Mouse (Mus musculus) liver, embryonic 11.5 days (tissue): ENCODE measurements around the gene Fam107a. TPM values are rescaled to one million over a fixed set of nuclear protein-coding genes. Genes with fewer than 3 reads are reported as not detected.

Experiments used
- ATAC-seq: fragments of 200-750 bp; cut with Nextera tagmentation; replicated peaks from 2 replicates; pipeline ENCODE4 v1.8.0; 2017; ENCODE audit warnings: moderate number of reproducible peaks, mild to moderate bottlenecking, moderate TSS enrichment, moderate library complexity; ENCODE audit not compliant: low FRiP score
- DNase-seq: peaks from one replicate; pipeline ENCODE4 v3.0.0-alpha.2; 2017; ENCODE audit warnings: low spot score
- H3K27ac ChIP-seq: fragments of 300-500 bp; sonication (generic); 2 replicates; pipeline ENCODE4 v1.5.1; 2014; ENCODE audit warnings: mild to moderate bottlenecking, low read depth, low read length, control low read depth
- H3K27me3 ChIP-seq: fragments of 300-500 bp; sonication (generic); replicated peaks from 2 replicates; pipeline ENCODE4 v1.6.1; 2014; ENCODE audit warnings: low read length, mixed read lengths; ENCODE audit not compliant: control insufficient read depth, insufficient read depth
- H3K36me3 ChIP-seq: fragments of 300-500 bp; sonication (generic); 2 replicates; pipeline ENCODE4 v1.6.1; 2014; ENCODE audit warnings: mild to moderate bottlenecking, low read length, moderate library complexity, mixed read lengths; ENCODE audit not compliant: control insufficient read depth, insufficient read depth
- H3K4me1 ChIP-seq: fragments of 300-500 bp; sonication (generic); replicated peaks from 2 replicates; pipeline ENCODE4 v1.6.1; 2014; ENCODE audit warnings: low read length, mixed read lengths; ENCODE audit not compliant: control insufficient read depth, insufficient read depth
- H3K4me2 ChIP-seq: fragments of 300-500 bp; sonication (generic); 2 replicates; pipeline ENCODE4 v1.6.1; 2014; ENCODE audit warnings: mild to moderate bottlenecking, control low read depth, moderate library complexity
- H3K4me3 ChIP-seq: fragments of 300-500 bp; sonication (generic); 2 replicates; pipeline ENCODE4 v1.5.1; 2014; ENCODE audit warnings: low read depth, low read length, control low read depth
- H3K9ac ChIP-seq: fragments of 300-500 bp; sonication (generic); 2 replicates; pipeline ENCODE4 v1.6.1; 2014; ENCODE audit warnings: low read depth, low read length, control low read depth
- H3K9me3 ChIP-seq: fragments of 300-500 bp; sonication (generic); 2 replicates; pipeline ENCODE4 v1.6.1; 2016; ENCODE audit warnings: low read length, inconsistent platforms, mixed read lengths; ENCODE audit not compliant: control insufficient read depth
- WGBS: fragments of 180-500 bp; shearing (Covaris S2); extraction: QIAGEN DNeasy Blood & Tissue Kit; methylation state at CpG from one replicate; pipeline ENCODE4 v1.1.7; 2014; 5-methylcytosine and 5-hydroxymethylcytosine counted together
- polyA plus RNA-seq: library from polyadenylated mRNA; unstranded; fragments of >200 nt; fragmentation: Nextera tagmentation; extraction: Ambion mirVana; gene quantifications from 2 replicates; pipeline ENCODE4 v1.2.1, GENCODE M21; 2014

Gene Fam107a
- polyA plus RNA-seq, 1 experiment from 2014 or later = 0.53 TPM

GRCm38 (mm10) chr14:8342509-8343106 lies 24.8 kb upstream of the Fam107a start:
- Histone ChIP-seq H3K36me3 (no peaks in the 10 kb centered on the region), H3K4me1 (no peaks in the 10 kb centered on the region), H3K4me2 (no peak overlapping the region), H3K4me3 (no peak overlapping the region), H3K9ac (no peak overlapping the region), H3K27ac (no peak overlapping the region), H3K9me3 (no peaks in the 10 kb centered on the region), H3K27me3 (no peaks in the 10 kb centered on the region)
- 70% methylated on average over 5 of the region's 5 CpGs for WGBS
- no peak for DNase-seq
- ATAC-seq = no peak

DNA sequence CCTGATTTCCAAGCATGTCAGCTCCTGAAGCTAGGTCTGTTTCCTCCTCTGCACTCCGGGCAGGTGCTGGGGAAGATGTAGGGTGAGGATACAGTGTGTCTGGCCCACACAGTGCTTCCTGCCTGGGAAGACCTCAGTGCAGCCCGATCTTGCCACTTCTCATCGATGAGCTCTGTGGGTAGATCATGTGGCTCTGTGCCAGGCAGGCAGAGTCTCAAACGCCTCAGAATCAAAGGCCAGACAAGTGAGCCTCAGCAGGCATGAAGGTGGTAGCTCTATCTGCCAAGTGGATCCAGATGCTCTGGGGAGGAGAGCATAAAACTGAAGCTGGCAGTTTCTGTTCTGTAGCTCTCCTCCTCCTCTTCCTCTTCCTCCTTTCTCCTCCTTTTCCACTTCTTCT lies 22.4 kb upstream of the Fam107a start:
- no peak for ATAC-seq
- Histone ChIP-seq H3K36me3 (no peaks in the 10 kb centered on the region), H3K4me2 (no peak overlapping the region), H3K27ac (no peak overlapping the region), H3K9me3 (no peaks in the 10 kb centered on the region), H3K4me3 (no peak overlapping the region), H3K27me3 (no peaks in the 10 kb centered on the region), H3K9ac (no peak overlapping the region), H3K4me1 (no peaks in the 10 kb centered on the region)
- no peak for DNase-seq
- WGBS = 59% methylated on average over 4 of the region's 4 CpGs

GRCm38 (mm10) chr14:8335947-8336346 lies 18.1 kb upstream of the Fam107a start:
- Histone ChIP-seq H3K4me1 (no peaks in the 10 kb centered on the region), H3K36me3 (no peaks in the 10 kb centered on the region), H3K27ac (no peak overlapping the region), H3K9ac (no peak overlapping the region), H3K27me3 (no peaks in the 10 kb centered on the region), H3K4me2 (no peak overlapping the region), H3K9me3 (no peaks in the 10 kb centered on the region), H3K4me3 (no peak overlapping the region)
- no peak for DNase-seq
- ATAC-seq = no peak
- WGBS = 54% methylated on average over 10 of the region's 10 CpGs

- 71% methylated on average over 3 of the region's 3 CpGs for WGBS
- no peaks in the 10 kb centered on the region for H3K4me1 ChIP-seq
These were observed 16.7 kb upstream of the Fam107a start for GRCm38 (mm10) chr14:8334511-8334910.

GRCm38 (mm10) chr14:8332314-8333252 lies 14.8 kb upstream of the Fam107a start:
- Histone ChIP-seq H3K27me3 (no peaks in the 10 kb centered on the region), H3K27ac (no peak overlapping the region), H3K4me1 (no peaks in the 10 kb centered on the region), H3K36me3 (no peaks in the 10 kb centered on the region), H3K4me2 (no peak overlapping the region), H3K4me3 (no peak overlapping the region), H3K9ac (no peak overlapping the region), H3K9me3 (no peaks in the 10 kb centered on the region)
- DNase-seq (no peak), ATAC-seq (no peak)
- WGBS = 78% methylated on average over 11 of the region's 11 CpGs

More at GRCm38 (mm10) chr14:8334511-8334910, 16.7 kb upstream of the Fam107a start:
- Histone ChIP-seq H3K36me3 (no peaks in the 10 kb centered on the region), H3K9me3 (no peaks in the 10 kb centered on the region), H3K27ac (no peak overlapping the region), H3K4me3 (no peak overlapping the region), H3K9ac (no peak overlapping the region), H3K4me2 (no peak overlapping the region), H3K27me3 (no peaks in the 10 kb centered on the region)
- ATAC-seq (no peak), DNase-seq (no peak)

DNA sequence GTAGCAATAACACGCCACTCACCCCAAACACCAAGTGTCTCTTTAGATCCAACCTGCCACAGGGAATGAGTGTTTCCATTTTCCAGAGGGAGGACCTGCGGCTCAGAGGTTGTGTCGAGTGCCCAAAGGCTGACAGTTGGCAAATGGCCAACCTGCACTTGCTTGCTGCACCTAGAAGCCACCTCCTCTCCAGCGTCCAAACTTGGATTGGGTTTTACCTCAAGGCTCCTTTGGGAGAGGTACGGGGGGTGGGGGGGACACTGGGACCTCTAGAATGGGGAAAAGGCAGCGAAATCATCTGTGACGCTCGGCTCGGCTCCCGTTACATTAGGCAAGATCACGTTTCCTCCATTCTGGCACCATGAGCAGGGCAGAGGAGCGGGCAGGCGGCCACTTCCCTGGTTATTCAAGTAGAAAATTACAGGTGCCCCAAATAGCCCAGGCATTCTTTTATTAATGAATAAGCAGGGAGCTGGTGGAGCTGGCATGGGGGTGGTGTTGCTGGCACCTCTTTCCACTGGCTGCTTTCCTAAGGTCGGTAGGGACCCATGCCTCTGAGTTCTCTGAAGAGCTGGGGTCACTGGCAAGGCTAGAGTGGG lies 13.6 kb upstream of the Fam107a start:
- no peak for DNase-seq
- WGBS = 83% methylated on average over 14 of the region's 14 CpGs
- H3K27ac ChIP-seq = no peak overlapping the region

GRCm38 (mm10) chr14:8330390-8330789 lies 12.6 kb upstream of the Fam107a start:
- Histone ChIP-seq H3K4me3 (no peak overlapping the region), H3K36me3 (no peaks in the 10 kb centered on the region), H3K4me2 (no peak overlapping the region), H3K4me1 (no peaks in the 10 kb centered on the region), H3K9ac (no peak overlapping the region), H3K9me3 (no peaks in the 10 kb centered on the region), H3K27ac (no peak overlapping the region), H3K27me3 (no peaks in the 10 kb centered on the region)
- ATAC-seq (no peak), DNase-seq (no peak)
- 76% methylated on average over 6 of the region's 6 CpGs for WGBS

More for the DNA sequence above, 13.6 kb upstream of the Fam107a start:
- no peaks in the 10 kb centered on the region for H3K9me3 ChIP-seq
- no peak overlapping the region for H3K4me3 ChIP-seq
- no peak for ATAC-seq
- H3K36me3 ChIP-seq = no peaks in the 10 kb centered on the region
- no peak overlapping the region for H3K4me2 ChIP-seq
- no peak overlapping the region for H3K9ac ChIP-seq
- H3K4me1 ChIP-seq = no peaks in the 10 kb centered on the region
- H3K27me3 ChIP-seq = no peaks in the 10 kb centered on the region

- no peak overlapping the region for H3K9ac ChIP-seq
- 69% methylated on average over 4 of the region's 4 CpGs for WGBS
- DNase-seq (no peak), ATAC-seq (no peak)
- no peaks in the 10 kb centered on the region for H3K27me3 ChIP-seq
- no peak overlapping the region for H3K4me2 ChIP-seq
- no peaks in the 10 kb centered on the region for H3K9me3 ChIP-seq
- no peak overlapping the region for H3K4me3 ChIP-seq
- no peaks in the 10 kb centered on the region for H3K4me1 ChIP-seq
- no peaks in the 10 kb centered on the region for H3K36me3 ChIP-seq
- no peak overlapping the region for H3K27ac ChIP-seq
These were observed 11.7 kb upstream of the Fam107a start for GRCm38 (mm10) chr14:8329552-8329951.
